Mouse (Mus musculus): ENCODE data around the gene Proca1.
A peak's percentile ranks its signal among the peaks of the same experiment; 100 is the strongest.
"Not testable (repeated sequence)": the region's sequence is repeated elsewhere in the genome, so short reads cannot be mapped to it uniquely, and the experiment has no call there.

The Proca1 gene

DNA sequence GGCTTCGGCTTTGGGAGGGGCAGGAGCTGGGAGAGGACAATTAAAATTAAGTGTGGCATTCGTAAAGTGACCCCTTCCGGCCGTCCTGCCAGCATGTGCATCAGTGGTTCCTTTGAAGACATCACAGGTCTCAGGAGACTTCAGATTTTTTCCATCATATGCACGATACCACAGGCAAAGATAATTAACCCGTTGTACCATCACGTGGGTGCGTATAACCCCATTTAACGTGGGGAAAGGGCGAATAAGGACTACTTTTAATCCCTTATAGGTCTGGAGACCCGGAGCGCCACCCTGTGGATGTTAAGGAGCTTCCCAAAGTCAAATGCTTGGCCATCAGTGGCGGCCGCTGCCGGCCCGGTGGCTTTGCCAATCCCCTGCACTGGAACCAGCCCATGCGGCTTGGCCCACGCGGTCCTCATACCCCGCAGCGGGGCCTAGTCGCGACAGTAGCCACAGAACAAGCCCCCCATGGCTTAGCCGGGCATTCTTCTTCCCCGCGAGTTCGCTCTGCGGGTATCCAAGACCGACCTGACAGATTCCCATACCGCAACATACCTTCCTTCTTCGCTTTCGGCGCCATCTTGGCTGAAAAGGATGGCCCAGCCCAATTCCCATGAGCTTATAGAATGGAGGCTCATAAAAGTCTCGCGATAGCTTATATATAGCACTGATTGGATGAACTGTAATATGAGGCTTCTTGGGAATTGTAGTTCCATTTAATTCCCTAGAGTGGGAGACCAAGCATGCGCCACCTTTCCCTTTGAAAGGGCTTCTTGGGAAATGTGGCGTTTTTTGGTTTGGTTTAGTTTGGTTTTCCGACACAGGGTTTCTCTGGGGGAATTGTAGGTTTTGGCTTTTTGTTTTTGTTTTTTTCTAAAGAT lies 10.0 kb upstream of the Proca1 start, which contains the start of gene Rpl23a:
Gene Rpl23a (minus strand): TSS at position 624 of the 884 bp plus-strand sequence.
- peak; percentile 74 to 77 for DNase-seq

DNA sequence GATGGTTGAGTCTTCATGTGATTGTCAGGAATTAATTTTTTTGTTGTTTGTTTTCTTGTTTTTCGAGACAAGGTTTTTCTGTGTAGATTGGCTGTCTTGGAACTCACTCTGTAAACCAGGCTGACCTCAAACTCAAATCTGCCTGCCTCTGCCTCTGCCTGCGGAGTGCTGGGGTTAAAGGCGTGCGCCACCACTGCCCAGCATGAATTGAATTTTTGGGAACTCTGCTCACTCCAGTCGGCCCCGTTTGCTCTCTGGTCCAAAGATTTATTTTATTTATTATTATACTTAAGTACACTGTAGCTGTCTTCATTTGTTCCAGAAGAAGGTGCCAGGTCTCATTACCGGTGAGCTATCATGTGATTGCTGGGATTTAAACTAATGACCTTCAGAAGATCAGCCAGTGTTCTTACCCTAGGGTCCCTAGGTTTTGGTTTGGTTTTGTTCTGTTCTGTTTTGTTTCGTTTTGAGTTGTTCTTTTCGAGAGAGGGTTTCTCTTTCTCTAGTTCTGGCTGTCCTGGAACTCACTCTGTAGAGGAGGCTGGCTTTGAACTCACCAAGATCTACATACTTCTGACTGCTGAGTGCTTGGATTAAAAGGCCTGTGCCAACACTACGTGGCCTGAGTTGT lies 9.2 kb upstream of the Proca1 start:
- no peak for DNase-seq

DNA sequence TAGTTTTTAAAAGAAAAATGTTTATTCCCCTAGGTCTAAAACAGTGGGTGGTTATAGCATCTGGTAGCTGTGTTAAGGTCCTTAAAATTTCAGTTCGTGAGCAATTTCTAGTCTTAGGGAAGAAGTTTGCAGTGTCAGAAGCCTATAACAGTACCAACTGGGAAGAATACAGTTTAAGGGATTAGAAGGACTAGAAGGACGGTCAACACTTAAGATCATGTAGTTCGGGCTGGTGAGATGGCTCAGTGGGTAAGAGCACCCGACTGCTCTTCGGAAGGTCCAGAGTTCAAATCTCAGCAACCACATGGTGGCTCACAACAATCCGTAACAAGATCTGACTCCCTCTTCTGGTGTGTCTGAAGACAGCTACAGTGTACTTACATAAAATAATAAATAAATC lies 8.5 kb upstream of the Proca1 start:
- DNase-seq = not testable (repeated sequence)

DNA sequence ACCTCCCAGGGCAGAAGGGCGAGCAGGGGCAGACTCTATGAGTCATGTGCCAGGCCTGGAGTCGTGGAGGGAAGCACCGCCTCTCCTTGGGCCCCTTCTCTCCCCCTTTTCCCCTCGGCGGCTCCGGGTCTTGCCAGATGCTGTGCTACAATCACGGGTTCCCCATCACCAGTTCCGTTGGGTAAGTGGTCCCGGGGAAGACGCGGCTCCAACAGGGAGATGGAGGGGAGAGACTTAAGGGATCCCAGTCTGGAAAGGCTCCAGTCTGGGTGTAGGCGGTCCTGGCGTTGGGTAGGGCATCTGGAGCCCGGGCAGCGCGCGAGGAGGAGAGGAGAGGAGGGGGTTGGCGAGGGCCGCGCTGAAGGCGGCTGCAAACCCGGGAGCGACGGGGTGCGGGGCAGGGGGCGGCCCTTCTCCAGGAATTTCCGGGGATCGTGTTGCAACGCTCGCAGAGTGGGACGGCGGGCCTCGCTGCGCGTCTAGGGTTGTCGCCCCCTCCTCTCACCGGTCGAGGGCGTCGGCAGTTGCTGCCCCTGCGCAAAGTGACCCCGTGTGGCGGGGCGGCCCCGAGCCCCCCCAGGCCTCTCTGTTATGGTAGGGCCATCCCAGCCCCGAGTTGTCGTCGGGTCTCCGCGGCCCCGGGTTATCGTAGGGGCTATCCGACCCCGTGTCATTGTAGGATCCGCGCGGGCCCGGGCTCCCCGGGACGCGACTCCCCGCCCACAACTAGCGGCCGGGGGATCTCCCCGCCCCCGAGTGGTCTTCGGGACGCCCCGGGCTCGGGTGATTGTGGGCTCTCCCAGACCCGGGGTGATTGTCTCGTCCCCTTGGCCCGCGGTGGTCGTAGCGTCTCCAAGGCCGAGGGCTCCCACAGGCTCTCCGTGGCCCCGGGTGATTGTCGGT lies 4.6 kb upstream of the Proca1 start, which contains the start of gene Rab34:
Gene Rab34 (plus strand): TSS at position 100 of the 903 bp plus-strand sequence.
- DNase-seq = no peak

DNA sequence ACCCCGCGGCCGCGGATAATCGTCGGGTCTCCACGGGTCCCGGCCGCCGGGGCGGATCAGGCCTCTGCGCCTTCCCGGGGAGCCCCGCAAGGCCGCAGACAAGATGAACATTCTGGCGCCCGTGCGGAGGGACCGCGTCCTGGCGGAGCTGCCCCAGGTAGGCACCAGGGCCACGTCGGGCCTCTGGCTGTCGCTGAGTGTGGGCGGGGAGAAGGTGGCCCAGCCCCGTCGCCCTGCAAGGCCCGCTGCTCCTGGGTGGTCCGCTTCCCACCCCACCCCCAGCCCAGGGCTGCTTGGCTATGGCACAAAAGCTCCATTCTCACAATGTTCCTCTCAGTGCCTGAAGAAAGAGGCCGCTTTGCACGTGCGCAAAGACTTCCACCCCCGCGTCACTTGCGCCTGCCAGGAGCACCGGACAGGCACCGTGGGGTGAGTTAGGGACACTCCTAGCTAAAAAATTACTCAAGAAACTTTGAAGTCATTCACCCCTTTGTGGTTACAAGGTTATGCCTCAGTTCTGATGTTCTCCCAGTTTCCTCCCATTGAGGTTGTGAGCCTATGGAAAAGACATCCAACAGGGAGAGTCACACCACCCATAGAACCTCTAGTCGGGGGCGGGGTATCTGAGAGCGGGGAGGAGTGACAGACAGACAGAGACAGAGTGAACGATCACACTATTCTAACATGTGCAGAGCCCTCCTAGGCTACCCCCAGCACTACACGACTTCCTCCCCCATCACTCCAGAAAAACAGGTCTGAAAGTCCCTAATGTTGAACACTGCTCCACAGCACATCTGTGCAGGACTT lies 3.8 kb upstream of the Proca1 start:
- no peak for DNase-seq

DNA sequence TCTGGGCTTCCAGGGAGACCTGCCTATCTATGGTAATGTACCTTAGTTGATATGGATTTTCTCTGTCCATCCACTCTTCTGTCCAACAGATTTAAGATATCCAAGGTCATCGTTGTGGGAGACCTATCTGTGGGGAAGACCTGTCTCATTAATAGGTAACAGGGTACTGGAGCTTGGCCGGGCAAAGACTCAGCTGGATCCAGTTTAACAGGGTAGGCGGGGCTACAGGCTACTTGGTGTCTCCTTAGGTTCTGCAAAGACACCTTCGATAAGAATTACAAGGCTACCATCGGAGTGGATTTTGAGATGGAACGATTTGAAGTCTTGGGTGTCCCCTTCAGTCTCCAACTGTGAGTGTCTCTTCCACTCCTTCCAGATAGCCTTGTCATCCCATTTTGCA lies 3.2 kb upstream of the Proca1 start:
- DNase-seq = no peak

DNA sequence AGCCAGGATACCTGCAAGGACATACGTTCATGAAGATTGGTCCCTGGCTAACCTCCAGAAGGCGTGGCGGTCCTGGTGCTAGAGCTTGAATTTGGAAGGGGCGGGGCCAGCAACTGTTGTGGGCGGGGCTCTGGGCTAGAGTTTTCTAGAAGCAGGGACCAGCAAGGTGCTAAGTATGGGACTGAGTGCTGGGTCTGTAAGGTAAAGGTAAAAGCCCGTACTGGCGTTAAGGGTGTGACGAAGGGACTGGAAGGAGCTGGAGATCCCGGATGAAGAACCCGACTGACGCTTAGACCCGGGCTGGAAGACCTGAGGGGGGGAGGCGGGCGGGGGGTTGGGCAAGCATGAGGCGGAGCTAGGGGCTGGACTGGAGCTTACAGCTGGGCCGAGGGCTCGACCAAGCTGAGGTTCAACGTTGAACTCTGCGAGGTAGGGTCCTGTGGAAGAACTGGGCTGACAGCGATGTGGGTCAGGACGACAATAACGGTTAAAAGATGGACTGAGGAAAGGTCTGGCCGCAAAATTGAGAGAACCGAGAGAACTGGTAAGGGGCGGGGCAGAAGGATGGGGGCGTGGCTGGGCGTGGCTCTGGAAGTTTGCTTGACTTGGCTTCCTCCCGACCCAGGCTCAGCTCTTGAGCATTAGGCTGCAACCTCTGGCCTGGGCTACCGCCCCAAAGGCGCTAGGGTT lies 1.4 kb downstream of the Proca1 start:
- peak; percentile 61 to 68 for DNase-seq

DNA sequence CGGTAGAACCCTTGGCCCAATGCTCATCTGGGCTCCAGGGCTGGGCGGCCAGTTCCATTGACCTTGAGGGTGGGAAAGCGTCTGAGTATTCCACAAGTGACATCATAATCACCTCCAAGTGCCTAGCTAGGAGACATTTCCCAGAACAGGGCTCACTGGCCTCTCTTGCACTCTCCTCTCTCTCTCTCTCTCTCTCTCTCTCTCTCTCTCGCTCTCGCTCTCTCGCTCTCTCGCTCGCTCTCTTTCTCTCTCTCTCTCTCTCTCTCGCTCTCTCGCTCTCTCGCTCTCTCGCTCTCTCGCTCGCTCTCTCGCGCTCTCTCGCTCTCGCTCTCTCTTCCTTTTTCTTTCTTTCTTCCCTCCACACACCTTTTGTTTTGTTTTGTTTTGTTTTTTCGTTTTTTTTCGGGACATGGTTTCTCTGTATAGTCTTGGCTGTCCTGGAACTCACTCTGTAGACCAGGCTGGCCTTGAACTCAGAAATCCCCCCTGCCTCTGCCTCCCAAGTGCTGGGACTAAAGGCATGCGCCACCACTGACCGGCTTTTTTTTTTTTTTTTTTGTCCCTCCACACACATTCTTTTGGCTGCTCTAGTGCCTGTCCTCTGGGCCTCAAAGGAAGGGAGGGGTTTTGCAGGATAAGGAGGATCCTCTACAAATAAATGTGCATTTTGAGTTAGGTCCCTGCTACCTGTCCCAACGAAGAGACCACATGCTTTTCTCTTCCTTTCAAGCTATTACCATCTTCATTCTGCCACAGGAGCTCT lies 2.1 kb downstream of the Proca1 start:
- no peak for DNase-seq

DNA sequence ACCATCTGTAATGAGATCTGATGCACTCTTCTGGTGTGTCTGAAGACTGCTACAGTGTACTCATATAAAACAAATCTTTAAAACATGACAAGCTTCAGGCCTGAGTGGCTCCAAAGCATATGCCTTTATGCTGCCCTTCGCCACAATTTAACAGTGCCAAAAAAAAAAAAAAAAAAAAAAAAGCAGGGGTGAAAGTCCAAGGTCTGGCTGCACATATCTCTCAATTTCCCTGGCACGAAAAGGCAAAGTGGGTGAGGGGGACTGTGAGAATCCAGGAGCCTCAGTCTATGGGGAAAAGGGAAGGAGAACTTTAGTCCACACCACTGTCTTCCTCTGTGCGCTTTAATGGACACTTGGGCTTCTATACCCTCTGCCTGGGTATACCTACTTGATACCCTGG lies 9.2 kb downstream of the Proca1 start:
- DNase-seq = no peak

DNA sequence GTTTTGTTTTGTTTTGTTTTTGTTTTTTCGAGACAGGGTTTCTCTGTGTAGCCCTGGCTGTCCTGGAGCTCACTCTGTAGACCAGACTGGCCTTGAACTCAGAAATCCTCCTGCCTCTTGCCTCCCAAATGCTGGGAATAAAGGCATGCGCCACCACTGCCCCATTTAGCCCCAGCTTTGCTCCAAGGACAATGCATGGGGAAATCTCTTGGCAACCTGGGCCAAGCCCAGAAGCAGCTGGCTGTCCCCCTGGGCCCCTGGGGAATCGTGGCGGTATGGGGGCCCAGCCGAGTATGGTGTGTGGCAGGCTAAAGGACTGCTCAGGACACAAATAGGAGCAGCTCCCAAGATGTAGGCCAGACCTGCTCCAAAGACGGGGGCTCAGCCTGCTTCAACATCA lies 11.1 kb downstream of the Proca1 start:
- no peak for DNase-seq

DNA sequence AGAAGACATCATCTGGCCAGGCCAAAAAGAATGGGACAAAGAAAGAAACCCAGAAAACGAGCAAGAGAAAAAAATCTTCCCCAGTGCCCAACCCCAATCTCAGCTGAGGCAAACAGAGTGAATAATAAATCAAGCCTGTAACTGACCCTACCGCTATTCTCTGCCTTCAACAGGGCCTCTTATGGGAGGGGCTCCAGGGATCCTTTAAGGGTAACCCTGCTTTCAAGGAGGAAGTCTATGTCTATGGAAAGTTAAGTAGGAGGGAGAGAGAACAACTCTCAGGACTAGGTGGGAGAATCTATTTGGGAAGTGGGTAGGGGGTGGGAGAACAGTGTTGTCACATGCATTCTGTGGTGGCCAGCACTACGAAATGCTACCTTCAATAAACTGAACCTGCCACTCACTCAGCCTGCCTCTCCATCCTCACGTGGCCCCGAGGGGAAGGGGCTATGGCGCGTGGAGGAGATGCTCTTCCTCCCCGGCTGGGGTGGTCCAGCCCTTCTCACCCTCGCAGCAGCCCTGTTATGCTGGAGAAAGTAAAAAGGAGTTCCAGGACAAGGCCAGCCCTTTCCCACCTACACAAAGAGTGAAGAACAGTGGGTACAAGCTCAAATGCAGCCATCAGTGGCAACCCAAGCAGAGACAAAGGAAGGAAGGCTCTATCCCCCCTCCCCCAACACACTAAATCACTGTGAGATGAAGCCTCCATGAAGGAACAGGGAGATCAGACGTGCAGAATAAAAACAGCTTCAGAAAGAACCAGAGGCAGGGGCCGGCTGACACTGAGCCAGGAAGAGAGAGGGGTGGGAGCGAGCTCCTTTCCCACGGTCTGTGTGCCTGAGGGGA lies 12.4 kb downstream of the Proca1 start:
- no peak for DNase-seq

DNA sequence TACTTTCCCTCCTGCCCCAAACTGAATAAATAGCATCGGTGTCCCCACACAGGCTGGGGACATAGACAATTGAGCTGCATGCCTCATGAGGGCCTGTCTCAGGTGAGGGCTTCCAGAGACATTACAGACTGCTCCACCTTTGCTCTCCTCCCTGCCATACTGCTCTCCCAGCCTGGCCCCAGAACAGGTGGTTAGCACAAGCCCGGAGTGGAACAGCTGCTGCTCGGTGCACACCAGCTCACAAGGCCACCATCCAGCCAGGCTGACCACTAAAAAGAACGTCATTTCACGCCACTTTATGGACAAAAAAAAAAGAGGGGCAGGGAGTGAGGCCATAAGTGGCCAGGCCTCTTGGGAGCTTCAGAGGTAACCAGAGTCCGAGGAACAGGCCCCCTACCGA lies 14.0 kb downstream of the Proca1 start:
- DNase-seq = no peak

DNA sequence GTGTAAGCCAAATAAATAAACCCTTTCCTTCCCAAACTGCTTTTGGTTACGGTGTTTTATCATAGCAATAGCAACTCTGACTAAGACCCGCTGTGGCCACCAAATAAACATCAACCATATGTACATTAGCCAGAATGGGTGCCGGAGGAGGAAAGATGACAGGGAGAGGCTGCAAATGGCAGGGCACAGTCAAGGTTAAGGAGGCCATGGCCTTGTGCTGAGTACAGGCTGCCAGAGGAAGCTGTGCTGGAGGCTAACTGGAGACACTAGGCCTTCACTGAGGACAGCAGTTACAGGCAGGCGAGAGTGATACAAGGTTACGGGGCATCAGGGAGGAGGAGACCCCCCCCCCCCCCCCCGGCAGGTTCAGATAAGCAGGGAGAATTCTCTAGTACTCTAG lies 16.7 kb downstream of the Proca1 start:
- no peak for DNase-seq

DNA sequence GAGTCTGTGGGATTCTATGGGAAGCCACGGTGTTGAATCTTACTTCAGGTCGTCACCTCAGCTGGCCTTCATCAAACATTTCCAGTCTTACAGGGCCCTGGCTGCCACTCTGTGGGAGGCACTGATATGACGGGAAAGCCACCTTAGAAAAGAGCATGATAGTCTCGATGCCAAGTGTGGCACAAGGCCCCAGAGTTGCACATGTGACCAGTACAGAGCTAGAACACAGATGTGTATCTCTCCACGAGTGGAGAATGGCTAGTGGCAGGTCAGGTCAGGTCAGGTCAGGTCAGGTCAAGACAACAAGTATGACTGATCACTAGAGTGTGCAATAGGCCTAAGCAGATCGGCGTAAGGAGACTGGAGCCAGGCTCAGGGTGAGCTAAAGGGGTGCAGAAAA lies 17.4 kb downstream of the Proca1 start:
- no peak for DNase-seq

DNA sequence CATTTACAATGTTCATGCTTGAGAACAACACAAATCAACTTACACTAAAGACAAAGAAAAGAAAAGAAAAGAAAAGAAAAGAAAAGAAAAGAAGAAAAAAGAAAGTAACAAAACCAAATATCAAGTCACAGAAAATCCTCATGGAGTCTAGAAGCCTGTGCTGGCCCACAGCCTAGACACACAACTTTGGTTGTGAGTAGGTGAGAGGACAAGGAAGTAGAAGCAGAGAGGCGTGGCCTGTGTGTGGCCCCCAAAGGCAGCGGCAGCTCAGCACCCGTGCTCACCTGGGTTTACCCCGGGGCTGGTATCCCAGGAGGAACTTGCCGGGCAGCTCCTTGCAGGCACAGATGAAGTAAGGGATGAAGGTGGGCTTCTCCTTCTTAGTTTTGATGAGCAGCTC lies 18.3 kb downstream of the Proca1 start:
- DNase-seq = no peak

DNA sequence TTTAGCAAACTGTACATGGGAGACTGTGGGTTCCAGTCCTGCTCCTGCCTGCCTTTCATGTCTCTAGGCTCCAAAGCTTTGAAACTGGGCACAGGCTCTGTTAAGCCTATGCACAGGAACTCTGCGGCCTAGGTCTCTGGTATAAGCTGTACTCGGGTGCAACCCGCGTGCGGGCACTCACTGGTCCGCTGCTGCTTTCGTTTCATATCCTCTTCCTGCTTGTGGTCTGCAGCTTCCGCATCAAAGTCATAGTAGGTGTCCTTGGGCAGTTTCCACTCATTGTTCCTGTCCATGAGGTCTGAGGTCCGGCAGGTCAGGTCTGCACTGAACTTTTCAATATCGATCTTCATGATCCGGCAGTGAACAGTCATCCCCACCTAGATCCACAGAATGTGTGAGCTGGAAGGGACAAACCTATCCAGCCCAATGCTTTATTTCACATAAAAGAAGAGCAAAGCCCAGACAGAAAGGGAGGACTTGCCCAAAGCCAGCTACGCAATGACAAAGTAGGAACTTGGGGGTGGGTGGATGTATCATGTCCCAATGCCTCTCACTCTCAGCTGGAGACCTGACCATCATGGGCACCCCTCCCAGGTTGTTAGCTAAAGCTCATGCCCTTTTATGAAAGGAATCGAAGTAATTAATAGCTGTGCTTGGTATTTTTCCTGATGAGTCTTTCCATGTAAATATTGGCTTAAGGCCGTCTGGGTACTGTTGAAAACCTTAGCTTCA lies 20.1 kb downstream of the Proca1 start:
- peak in 1 of 2 experiments; percentile 9 for DNase-seq

DNA sequence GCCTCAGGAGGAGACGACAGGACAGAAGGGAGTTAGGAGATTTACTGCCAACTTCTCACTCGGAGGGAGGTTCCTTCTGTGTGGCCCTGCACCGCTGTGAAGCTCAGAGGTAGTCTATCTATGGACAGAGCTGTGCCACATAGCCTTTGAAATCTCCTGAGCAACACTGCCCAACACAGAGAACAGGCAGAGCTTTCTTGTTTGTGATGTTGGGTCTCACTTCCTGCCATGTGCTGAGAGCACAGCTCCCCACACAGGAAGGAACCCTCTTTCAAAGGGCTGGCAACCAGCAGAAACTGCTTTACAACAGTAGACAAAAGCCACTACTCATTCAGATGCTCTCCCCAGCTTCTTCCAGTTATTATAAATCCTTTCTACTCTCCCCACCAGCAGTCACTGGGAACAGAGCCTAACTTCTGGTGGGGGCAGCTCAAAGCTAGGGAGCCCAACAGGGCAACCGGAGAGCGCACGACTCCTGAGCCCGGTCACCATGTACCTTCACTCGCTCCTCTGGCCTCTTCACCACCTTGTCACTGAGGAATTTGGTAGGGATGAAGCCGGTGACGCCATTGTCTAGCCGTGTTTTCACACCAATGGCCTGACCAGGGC lies 22.6 kb downstream of the Proca1 start:
- DNase-seq = peak; percentile 35 to 41

DNA sequence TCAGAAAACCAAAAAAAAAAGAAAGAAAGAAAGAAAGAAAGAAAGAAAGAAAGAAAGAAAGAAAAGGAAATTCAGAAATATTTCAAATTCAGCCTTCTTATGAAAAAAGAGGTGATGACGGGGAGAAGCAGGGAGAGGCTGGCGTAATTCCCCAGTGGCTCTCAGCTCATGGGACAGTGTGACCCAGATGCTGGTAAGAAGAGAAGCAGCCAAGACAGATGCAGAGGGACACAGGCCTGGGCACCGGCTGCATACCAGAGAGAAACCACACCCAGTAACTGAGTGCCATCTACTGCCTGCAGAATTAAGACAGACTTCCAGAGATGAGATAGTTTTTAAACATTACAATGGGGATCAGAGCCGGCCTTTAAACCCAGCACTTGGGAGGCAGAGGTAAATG lies 30.4 kb downstream of the Proca1 start:
- DNase-seq = no peak

DNA sequence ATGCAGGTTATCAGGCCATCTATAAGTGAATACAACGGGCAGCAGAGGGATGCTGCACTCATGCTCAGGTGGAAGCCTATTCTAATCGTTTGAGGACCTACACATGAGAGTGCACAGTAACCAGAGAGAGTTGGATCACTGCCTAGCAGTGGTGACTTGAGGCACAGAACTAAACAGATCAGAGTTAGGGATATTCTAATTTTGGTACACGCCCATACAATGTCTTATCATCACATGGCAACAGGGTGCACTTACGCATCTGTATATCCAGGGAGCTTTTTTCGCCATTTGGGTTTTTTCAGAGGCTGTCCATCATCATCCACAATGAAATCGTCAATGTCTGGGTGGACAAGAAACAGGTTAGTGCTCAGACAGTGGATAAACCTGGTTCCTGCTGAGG lies 38.3 kb downstream of the Proca1 start:
- no peak for DNase-seq
